Mouse (Mus musculus) thymus, postnatal 14 days (tissue): Measurements from ENCODE around the gene Ube3b.

Experiments used
- DNase-seq: peaks from one replicate; pipeline ENCODE4 v3.0.0; 2021

Gene Ube3b

GRCm38 (mm10) chr5:114428621-114429020, 48.2 kb downstream of the Ube3b start:
- DNase-seq: no peak

DNA sequence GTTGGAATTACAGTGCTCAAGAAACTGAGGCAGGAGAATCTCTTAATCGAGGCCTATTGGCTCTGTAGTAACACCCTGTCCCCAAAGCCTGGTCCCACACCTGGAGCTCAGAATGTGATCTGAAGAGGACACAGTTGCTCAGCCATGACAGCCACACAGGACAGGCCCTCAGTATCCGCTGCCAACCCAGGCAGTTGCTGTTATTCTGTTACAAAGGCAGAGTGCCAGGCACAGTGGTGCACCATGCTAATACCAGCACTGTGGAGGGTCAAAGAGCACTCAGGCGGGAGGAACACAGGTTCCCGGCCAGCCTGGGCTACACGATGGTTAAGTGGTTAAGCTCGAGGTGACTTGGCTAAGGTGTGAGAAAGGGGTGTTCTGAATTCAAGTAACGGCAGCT, 49.4 kb downstream of the Ube3b start:
- DNase-seq: no peak

DNA sequence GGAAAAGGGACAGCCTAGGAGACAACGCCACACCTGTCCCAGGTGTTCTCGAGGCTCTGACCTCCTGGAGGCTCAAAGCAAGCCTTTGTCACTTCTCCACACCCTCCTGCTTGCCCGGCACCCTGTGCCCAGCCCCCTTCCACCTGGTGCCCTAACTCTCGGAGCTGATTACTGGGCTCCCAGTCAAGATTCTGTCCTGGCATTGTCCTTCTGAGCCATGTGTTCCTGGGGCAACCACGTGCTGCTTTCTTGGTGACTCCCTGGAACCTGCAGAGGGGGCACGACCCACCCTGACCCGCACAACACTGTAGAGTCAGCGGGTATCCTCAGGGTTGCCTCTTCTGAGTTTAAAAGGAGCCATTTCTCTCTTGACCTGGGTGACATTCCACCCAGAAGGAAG, 54.0 kb downstream of the Ube3b start:
- DNase-seq: no peak

- no peak for DNase-seq
These were observed 55.2 kb downstream of the Ube3b start for GRCm38 (mm10) chr5:114435588-114435987.

GRCm38 (mm10) chr5:114443566-114444367, 63.4 kb downstream of the Ube3b start, which contains the start of the genes Mmab and Mvk:
TSS of gene Mmab (minus strand) at chr5:114444060.
TSS of gene Mvk (plus strand) at chr5:114444269.
- peak; percentile 97 for DNase-seq

- no peak for DNase-seq
These were observed 63.9 kb downstream of the Ube3b start for GRCm38 (mm10) chr5:114444368-114444692.

DNA sequence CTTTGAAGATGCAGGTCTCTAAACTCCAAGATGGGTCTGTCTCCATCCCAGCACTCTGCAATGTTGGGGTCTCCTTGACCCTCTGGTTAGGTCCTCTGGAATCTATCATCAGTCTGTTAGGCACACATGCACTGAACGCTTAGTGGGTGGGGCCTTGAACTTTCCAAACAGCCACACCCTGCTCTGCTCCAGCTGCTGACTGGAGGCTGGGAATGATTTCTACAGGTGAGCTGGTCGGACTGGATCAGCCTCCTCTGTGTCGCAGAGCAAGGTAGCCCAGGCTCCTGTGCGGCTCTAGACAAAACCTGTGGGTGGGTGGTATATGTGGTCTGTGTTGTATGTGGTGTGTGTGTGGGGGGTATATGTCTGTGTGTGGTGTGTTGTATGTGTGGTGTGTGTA, 68.6 kb downstream of the Ube3b start:
- DNase-seq: no peak

DNA sequence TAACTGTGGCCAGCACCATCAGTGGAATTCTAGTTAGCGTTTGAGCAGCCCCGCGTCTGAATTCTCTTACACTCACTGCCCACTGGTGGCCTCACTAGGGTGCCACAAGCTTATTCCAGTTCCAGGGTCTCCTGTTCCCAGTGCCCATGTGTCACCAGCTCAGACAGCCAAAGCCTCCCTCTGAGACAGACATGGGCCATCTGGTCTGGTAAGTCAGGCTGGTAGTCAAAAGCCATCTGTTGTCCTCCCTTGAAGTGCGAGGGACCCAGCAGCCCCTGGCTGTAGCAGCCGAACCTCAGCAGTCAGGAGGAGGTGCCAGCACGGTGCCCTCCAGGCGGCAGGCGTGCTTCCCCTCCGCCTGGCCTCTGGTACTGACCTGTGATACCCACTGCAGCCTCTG, 75.9 kb downstream of the Ube3b start:
- no peak for DNase-seq

GRCm38 (mm10) chr5:114456995-114457605, 76.7 kb downstream of the Ube3b start:
- no peak for DNase-seq

GRCm38 (mm10) chr5:114461238-114461637, 80.8 kb downstream of the Ube3b start:
- DNase-seq: peak; percentile 90

DNA sequence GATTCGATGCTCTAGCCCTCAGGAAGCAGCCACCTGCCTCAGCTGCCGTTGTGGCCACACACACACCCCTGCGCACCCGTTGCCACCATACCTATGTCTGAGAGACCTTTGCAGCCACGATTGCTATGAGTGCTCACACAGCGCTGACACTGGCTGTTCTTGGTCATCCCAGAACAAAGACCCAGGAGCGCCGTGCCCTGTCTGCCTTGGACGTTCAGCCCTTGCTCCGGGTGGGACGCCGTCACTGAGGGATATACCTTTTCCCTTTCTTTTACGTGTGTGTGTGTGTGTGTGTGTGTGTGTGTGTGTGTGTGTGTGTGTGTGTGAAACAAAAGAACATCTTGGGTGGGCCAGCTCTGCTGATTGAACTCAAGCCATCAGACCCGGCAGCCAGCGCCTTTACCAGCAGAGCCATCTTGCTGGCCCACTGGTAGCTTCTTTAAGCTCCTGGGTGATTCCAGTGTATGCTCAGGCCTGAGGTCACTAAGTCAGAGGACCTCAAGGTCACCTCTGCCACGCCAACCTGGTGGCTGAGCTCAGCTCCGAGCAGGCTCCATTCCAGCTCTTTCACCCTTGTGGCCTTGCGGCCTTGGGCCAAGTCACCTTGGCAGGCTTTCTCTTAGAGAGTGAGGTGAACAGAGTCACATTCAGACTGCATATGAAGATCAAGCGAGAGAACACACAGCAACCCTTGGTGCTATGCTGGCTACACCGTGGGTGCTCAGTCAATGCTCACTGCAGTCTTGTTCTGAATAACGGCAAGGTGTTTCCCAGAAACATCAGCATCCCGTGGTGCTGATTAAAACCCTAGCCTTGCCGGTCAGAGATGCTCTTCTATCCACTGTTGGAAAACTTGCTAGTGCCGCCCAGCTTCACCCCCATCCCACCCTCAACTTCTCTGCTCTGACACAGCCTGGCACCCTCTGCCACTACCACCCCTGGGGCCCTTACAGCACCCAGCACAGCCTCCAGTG, 81.9 kb downstream of the Ube3b start:
- no peak for DNase-seq

DNA sequence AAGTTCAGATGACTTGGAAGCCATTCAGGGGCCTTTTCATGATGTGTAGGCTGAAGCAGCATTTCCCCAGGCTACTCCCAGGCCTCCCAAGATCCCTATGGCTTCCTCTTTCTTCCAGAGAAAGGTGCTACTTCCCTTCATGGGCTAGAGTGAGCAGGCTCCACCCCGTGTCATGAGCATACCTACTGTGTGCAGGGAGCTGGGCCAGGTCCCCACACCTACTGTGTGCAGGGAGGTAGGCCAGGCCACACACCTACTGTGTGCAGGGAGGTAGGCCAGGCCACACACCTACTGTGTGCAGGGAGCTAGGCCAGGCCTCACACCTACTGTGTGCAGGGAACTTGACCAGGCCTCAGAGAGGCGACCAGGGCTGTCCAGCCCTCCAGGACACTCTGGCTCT, 84.2 kb downstream of the Ube3b start:
- no peak for DNase-seq

- DNase-seq: peak; percentile 61
These were observed 85.2 kb downstream of the Ube3b start for GRCm38 (mm10) chr5:114465641-114466040.

DNA sequence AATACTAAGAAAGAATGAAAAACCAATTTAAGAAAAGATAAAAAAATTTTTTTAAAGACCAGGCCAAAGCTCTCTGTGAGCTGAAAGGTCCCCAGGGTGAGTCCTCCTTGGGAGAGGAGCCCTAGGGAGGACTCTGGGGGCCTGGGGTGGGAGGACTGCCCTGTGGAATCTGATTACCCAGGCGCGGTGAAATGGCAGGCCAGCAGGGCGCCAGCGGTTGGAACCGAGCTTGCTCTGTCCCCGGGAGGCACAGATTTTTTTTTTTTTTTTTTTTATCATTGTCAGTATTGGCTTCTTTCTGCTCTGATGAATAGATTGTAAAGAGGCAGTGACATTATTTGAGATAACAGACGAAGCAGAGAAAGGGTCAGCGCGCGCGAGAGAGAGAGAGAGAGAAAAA, 86.6 kb downstream of the Ube3b start:
- DNase-seq: no peak

DNA sequence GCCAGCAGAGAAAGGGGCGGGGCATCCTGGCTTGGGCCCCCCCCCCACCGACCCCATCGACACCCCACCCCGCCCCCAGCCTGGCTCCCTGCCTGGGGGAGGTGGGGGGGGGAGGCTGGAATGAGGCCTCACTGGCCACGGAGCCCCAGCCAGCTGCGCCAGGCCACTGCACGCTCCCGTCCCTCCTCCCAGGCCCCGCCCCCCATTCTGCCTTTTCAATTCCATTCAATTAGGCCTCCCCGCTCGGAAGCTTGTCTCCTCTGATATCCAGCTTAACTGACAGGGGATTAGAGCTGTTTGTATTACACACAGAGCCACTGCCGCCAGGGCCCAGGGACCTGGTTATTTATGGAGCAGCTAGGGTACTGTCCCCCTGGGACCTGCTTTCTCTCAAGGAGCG, 87.0 kb downstream of the Ube3b start:
- no peak for DNase-seq

DNA sequence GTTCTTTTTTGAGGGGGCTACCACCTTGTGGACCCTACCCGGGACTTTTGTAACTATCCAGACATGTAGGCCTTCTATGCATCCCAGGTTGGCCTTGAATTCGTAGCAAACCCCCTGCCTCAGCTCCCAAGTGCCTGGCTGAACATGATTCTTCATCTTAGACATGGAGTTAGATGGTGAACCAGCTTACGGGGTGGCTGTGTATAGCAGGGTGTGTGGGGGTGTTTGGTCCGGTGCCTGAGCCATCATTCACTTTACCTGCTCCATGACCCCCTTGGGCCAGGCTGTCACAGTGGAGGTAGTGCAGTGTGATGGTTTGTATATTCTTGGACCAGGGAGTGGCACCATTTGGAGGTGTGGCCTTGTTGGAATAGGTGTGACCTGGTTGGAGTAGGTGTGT, 87.6 kb downstream of the Ube3b start:
- no peak for DNase-seq

DNA sequence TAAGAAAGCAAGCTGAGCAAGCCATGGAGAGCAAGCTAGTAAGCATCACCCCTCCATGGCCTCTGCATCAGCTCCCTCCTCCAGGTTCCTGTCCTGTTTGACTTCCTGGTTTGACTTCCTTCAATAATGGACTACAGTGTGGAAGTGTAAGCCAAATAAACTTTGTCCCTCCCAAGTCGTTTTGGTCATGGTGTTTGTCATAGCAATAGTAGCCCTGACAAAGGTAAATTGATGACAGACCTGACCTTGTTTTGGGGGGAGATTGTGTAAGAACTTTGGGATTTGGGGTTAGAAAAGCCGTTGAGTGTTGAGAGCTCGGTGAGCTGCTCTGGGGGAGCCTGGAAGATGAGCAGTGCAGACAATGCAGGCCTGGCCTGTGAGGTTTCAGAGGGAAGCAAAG, 90.0 kb downstream of the Ube3b start:
- DNase-seq: no peak
